Mouse (Mus musculus) adipose tissue, adult 10 weeks (tissue): ENCODE data around the gene Abcc10. TPM values are rescaled to one million over a fixed set of nuclear protein-coding genes. Genes with fewer than 3 reads are reported as not detected.

Experiments
- polyA plus RNA-seq: library from polyadenylated mRNA; stranded (reverse); fragments of 350-450 nt; fragmentation: Illumina TruSeq; extraction: RNeasy Lipid Tissue Mini Kit (QIAGEN cat#74804); gene quantifications from one replicate; pipeline ENCODE4 v1.2.3, GENCODE M21; 2014; ENCODE audit warnings: low read depth, low replicate concordance

Gene Abcc10
- 6.6 TPM for polyA plus RNA-seq

DNA sequence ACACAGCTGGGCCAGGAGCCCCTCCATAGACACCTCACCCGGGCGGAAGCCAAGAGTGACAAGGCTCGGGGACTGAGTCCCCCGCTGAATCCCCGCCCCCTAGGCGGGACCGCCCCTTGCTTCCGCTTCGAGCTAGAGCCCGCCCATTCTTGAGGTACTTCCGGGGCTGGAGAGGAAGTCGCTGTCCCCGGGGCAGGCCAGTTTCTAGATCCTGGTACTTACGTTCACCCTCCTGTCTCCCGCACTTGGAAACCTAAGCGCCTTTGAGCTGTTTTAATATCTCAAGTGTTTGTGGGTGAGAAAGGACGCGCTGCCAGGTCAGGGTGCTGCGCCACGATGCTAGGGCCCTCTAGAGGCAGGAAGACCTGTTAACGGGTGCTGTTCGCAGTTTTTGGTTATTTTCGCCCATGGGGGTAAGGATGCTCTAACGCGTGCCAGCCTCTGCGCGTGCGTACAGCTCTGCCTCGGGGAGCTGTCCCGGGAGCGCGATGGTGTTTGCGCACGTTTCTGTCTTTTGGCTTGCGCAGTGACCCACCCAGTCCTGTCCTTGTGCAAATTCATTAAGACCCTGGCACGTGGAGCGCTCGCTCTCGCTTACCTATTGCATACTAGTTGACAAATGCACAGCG lies at the start of gene Abcc10:
Gene Abcc10, minus strand, starts transcription at position 447 of the 629 bp plus-strand sequence.

DNA sequence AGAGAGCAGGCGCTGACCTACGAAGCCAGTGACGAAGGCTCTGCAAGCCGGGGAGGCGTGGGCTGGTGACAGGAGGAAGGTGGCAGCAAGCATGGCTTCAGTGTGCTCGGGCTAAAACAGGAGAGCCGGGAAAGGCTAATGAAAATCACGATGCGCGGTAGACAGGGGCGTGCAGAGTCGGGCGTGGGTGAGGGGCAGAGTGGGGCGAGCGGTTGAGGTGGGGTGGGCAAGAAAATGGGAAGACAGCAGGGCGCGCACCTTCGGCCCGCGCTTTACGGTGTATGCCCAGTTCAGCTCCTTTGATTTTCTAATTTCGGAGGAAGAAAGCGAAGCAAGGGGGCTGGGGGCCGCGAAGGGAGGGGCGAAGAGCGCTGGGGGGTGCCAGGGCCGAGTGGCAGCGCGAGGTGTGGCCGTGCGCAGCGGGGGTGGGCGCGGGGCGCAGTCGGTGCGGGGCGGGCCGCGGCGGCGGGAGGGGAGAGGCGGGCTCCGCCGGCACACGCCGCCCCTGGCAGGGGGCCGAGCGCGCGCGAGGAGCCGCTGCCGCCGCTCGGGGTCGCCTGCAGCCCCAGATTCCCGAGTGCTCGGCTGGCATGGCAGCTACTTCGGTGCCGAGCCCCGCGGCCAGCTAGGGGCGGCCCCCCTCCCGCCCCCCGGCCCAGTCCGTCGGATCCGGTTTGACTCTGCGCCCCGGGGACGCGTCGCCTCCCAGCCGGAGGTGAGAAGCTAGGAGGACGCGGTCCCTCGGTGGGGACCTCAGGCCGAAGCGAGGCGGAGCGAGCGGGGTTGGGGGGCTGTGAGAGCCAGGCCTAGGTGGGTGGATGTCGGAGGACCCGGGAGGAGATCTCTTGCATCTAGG lies 30.6 kb downstream of the Abcc10 start, which contains the start of gene Dlk2:
Gene Dlk2, plus strand, starts transcription at position 58 of the 856 bp plus-strand sequence.

DNA sequence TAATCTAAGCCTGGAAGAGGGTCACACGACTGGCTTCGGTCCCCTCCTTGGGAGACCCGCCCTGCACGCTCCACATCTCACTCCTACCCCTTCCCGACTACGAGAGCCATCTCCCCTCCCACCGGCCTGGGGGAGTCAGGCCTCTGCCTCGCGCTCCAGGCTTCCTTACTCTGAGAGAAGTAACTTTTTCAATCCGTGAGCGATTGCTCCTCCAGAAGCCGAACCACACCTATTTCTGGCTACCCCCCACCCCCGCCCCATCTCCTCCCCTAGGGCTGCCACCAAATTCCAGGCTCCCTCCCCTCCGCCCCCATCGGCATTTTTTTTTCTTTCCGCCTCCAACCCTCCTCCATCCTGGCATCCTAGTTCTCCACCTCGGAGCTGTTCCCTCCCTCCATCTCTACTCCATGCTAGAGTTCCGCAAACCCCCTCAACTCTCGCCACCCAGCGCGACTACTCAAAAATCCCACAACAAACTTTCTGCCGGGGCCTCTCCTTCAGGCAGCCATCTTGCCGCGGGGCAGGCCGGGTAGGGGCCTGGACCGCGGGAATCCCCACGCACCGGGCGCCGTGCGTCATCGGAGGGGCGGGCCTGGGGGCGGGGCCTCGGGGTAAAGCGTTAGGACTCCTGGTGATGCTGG lies 45.5 kb downstream of the Abcc10 start, which contains the start of gene Tjap1:
Gene Tjap1, minus strand, starts transcription at position 544 of the 641 bp plus-strand sequence.

DNA sequence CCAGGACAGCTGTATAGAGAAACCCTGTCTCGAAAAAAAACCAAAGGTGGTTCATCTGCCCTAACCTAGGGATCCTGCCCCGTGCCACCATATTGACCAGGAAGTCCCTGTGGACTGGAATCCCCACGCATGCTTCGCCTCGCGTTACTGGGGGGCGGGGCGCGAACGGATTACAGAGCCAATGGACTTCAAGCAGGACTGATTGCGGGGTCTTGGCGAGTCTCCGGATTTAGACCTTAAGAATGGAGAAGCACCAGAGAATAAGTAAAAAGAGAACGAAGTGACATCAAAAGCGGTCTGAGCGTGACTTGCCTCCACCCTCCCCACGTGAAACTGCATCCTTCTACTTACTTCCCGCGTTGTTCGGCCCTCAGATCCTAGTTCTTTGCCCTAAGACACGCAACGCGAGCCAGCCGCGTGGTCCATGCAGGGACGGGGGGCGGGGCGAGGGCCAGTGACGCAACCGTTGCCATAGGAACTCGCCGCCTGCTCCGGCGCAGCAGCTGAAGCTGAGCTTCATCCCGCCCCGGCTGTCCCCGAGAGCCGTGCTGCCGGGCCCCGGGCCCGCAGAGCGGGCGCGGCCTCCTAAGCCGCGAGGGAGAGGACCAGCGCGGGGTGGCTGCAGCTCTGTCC lies 74.6 kb downstream of the Abcc10 start, which contains the start of gene Lrrc73:
Gene Lrrc73, plus strand, starts transcription at position 80 of the 633 bp plus-strand sequence.

Other genes with a start within 250 kb of the Abcc10 start
- 58.4 TPM for gene Mrps18a, start 217.4 kb downstream of the Abcc10 start, polyA plus RNA-seq
- 9.6 TPM for gene Rsph9, start 184.1 kb downstream of the Abcc10 start, polyA plus RNA-seq
- 16.1 TPM for gene Mad2l1bp, start 174.8 kb downstream of the Abcc10 start, polyA plus RNA-seq
- gene Gtpbp2, start 167.3 kb downstream of the Abcc10 start, polyA plus RNA-seq, result 84.3 TPM
- 7.0 TPM for gene Polh, start 125.7 kb downstream of the Abcc10 start, polyA plus RNA-seq
- gene Xpo5, start 125.6 kb downstream of the Abcc10 start, polyA plus RNA-seq, result 38.0 TPM
- gene Polr1c, start 80.3 kb downstream of the Abcc10 start, polyA plus RNA-seq, result 43.5 TPM
- 74.0 TPM for gene Yipf3, start 80.3 kb downstream of the Abcc10 start, polyA plus RNA-seq
- gene Lrrc73, start 74.8 kb downstream of the Abcc10 start, polyA plus RNA-seq, result 2.0 TPM
- 23.2 TPM for gene Tjap1, start 45.3 kb downstream of the Abcc10 start, polyA plus RNA-seq
- gene Dlk2, start 30.9 kb downstream of the Abcc10 start, polyA plus RNA-seq, result 2.8 TPM
- 18.1 TPM for gene Zfp318, start 55.4 kb upstream of the Abcc10 start, polyA plus RNA-seq
- 1.2 TPM for gene Crip3, start 100.6 kb upstream of the Abcc10 start, polyA plus RNA-seq
- gene Slc22a7, start 110.1 kb upstream of the Abcc10 start, polyA plus RNA-seq, result not detected
- gene Ttbk1, start 159.3 kb upstream of the Abcc10 start, polyA plus RNA-seq, result 2.0 TPM
- gene Dnph1, start 168.4 kb upstream of the Abcc10 start, polyA plus RNA-seq, result 4.1 TPM
- 19.3 TPM for gene Cul9, start 218.0 kb upstream of the Abcc10 start, polyA plus RNA-seq
- 30.2 TPM for gene Srf, start 227.8 kb upstream of the Abcc10 start, polyA plus RNA-seq